Comparison of ENCODE assay signal across 12 mouse cellular contexts in the genomic region with DNA sequence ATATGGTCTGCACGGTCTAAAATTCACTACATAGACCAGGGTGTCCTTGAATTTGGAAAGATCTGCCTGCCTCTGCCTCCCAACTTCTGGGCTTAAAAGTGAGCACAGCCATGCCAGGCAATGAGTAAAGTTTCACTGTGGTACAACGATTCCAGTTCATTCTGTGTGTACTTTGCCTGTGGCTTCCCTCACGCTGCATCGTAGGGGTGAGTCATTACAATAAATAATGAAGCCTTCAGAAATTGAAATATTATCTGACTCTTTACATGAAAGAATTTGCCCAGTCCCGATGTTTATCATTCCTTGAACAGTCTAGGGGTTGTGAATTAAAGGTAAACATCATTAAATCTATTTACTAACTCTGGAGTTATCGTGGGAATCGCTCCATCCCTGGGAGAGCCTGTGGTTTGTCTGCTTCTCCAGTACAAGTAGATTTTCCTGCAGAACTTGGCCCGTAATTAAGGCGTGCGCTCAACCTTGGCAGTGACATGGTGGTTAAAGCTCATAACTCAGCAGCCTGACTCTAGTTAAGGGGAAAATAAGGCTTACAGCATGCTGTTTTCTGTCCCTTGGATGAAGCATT.
A peak's percentile ranks its signal among the peaks of the same experiment; 100 is the strongest.
DNase-seq lines count a peak whose midpoint lies in the region; ATAC-seq and TF ChIP-seq lines count a peak whose summit lies in the region.
"Had no signal": no experiment of that assay in that cellular context is flagged by ENCODE, and none has a peak within 500 bp of the region (broad histone marks: within the 10 kb centered on the region; RNA-seq: fewer than 3 reads in every experiment).

No protein-coding gene starts in this region.

- peak; percentile 3 to 5 for DNase-seq in kidney, adult 8-10 months
- DNase-seq in kidney, adult 11 months = no peak
- DNase-seq in adrenal gland, adult 8-10 months = peak; percentile 20
- DNase-seq in kidney, postnatal 0 days (ENCODE audit: low spot score) = peak; percentile 82
- DNase-seq in right cerebral cortex, postnatal 4 days = no peak
- no peak for DNase-seq in layer of hippocampus, adult 11-12 months (ENCODE audit: low spot score)
- DNase-seq: cerebellum, adult 8-10 months; layer of hippocampus, postnatal 36 days had no signal

- 0 out of 2 replicates have a peak, but pooled peaks cover 4% of the 10 kb centered on the region for H3K4me1 ChIP-seq in kidney, postnatal 0 days (replicated peaks; ENCODE audit: insufficient read depth, low read length)
- H3K4me1 ChIP-seq in stomach, embryonic 16.5 days (ENCODE audit: control insufficient read depth, insufficient read depth, low read length) = 0 out of 2 replicates have a peak, but pooled peaks cover 3% of the 10 kb centered on the region
- H3K4me1 ChIP-seq in hindbrain, embryonic 16.5 days (ENCODE audit: control insufficient read depth, insufficient read depth, low read depth, low read length) = no peaks in the 10 kb centered on the region
- H3K4me1 ChIP-seq: midbrain, embryonic 12.5 days had no signal

- no peak overlapping the region for H3K27ac ChIP-seq in kidney, postnatal 0 days
- H3K27ac ChIP-seq in stomach, embryonic 16.5 days (ENCODE audit: low read length) = peak overlapping the region; percentile 54
- H3K27ac ChIP-seq in hindbrain, embryonic 16.5 days (ENCODE audit: low read depth, low read length) = no peak overlapping the region
- H3K27ac ChIP-seq: hindbrain, embryonic 15.5 days; midbrain, embryonic 12.5 days had no signal

- ATAC-seq in kidney, postnatal 0 days (replicated peaks; ENCODE audit: low FRiP score, low read depth) = peak; percentile 29; the same call in 1 of the 2 replicates
- ATAC-seq in stomach, embryonic 16.5 days (ENCODE audit: insufficient read depth, low FRiP score) = peak; percentile 89
- no peak for ATAC-seq in hindbrain, embryonic 16.5 days

- no peaks in the 10 kb centered on the region for H3K27me3 ChIP-seq in kidney, postnatal 0 days (ENCODE audit: insufficient read depth, low read length)
- no peaks in the 10 kb centered on the region for H3K27me3 ChIP-seq in stomach, embryonic 16.5 days (ENCODE audit: control insufficient read depth, insufficient read depth, low read length)
- no peaks in the 10 kb centered on the region for H3K27me3 ChIP-seq in hindbrain, embryonic 16.5 days (replicated peaks; ENCODE audit: control insufficient read depth, insufficient read depth, low read length)
- H3K27me3 ChIP-seq: hindbrain, embryonic 15.5 days; midbrain, embryonic 12.5 days had no signal

- H3K9ac ChIP-seq in kidney, postnatal 0 days (ENCODE audit: low read depth, low read length) = no peak overlapping the region
- no peak overlapping the region for H3K9ac ChIP-seq in stomach, embryonic 16.5 days (ENCODE audit: low read length)
- H3K9ac ChIP-seq in hindbrain, embryonic 16.5 days (ENCODE audit: low read depth, low read length) = no peak overlapping the region
- H3K9ac ChIP-seq: hindbrain, embryonic 15.5 days; midbrain, embryonic 12.5 days had no signal

- H3K9me3 ChIP-seq in kidney, postnatal 0 days (replicated peaks; ENCODE audit: low read length) = no peaks in the 10 kb centered on the region
- no peaks in the 10 kb centered on the region for H3K9me3 ChIP-seq in stomach, embryonic 16.5 days (replicated peaks; ENCODE audit: control insufficient read depth, low read length)
- H3K9me3 ChIP-seq in hindbrain, embryonic 16.5 days (ENCODE audit: control insufficient read depth, low read length) = no peaks in the 10 kb centered on the region
- H3K9me3 ChIP-seq: hindbrain, embryonic 15.5 days; midbrain, embryonic 12.5 days had no signal

- WGBS in kidney, postnatal 0 days = 23% methylated on average over 10 of the region's 10 CpGs
- 33% methylated on average over 10 of the region's 10 CpGs for WGBS in stomach, embryonic 16.5 days
- 72% methylated on average over 10 of the region's 10 CpGs for WGBS in hindbrain, embryonic 16.5 days

- no peak for TF ChIP-seq CTCF in kidney, postnatal 0 days (IDR thresholded peaks at IDR 0.05; ENCODE audit: low read depth)

- H3K4me3 ChIP-seq in kidney, postnatal 0 days (replicated peaks; ENCODE audit: low read depth, low read length) = no peak overlapping the region
- no peak overlapping the region for H3K4me3 ChIP-seq in stomach, embryonic 16.5 days (replicated peaks; ENCODE audit: low read length)
- no peak overlapping the region for H3K4me3 ChIP-seq in hindbrain, embryonic 16.5 days (ENCODE audit: low read length)
- H3K4me3 ChIP-seq: hindbrain, embryonic 15.5 days; midbrain, embryonic 12.5 days had no signal

- no peak overlapping the region for H3K4me2 ChIP-seq in kidney, postnatal 0 days (ENCODE audit: low read length)
- no peak overlapping the region for H3K4me2 ChIP-seq in stomach, embryonic 16.5 days (ENCODE audit: low read depth, low read length)
- H3K4me2 ChIP-seq in hindbrain, embryonic 16.5 days (ENCODE audit: low read length) = no peak overlapping the region
- H3K4me2 ChIP-seq: hindbrain, embryonic 15.5 days; midbrain, embryonic 12.5 days had no signal

- no peaks in the 10 kb centered on the region for H3K36me3 ChIP-seq in kidney, postnatal 0 days (ENCODE audit: insufficient read depth, low read length)
- H3K36me3 ChIP-seq in stomach, embryonic 16.5 days (ENCODE audit: control insufficient read depth, insufficient read depth, low read length) = no peaks in the 10 kb centered on the region
- H3K36me3 ChIP-seq in hindbrain, embryonic 16.5 days (ENCODE audit: control insufficient read depth, insufficient read depth, low read length) = no peaks in the 10 kb centered on the region
- H3K36me3 ChIP-seq: hindbrain, embryonic 15.5 days; midbrain, embryonic 12.5 days had no signal

Comparison
In these comparisons a context has a peak if more than half of its experiments do, and no peak if none do; other contexts are left out.
1. DNase-seq: peak in kidney, adult 8-10 months (2 of 2), adrenal gland, adult 8-10 months (single experiment) and kidney, postnatal 0 days (single experiment); none in kidney, adult 11 months (single experiment), right cerebral cortex, postnatal 4 days (single experiment) and layer of hippocampus, adult 11-12 months (single experiment).